13 mouse cellular contexts compared by ENCODE assay signal in genomic region chr19:20529921-20530696, GRCm38 (mm10). TPM values are rescaled to one million over a fixed set of nuclear protein-coding genes. Genes with fewer than 3 reads are reported as not detected.
DNase-seq lines count a peak whose midpoint lies in the region; ATAC-seq and TF ChIP-seq lines count a peak whose summit lies in the region.
"Had no signal": no experiment of that assay in that cellular context is flagged by ENCODE, and none has a peak within 500 bp of the region (broad histone marks: within the 10 kb centered on the region; RNA-seq: fewer than 3 reads in every experiment).

No protein-coding gene starts in this region.

- H3K79me2 ChIP-seq in liver, adult 2 months (ENCODE audit: control insufficient read depth, insufficient read depth, low read length) = no peaks in the 10 kb centered on the region

- no peak overlapping the region for H3K4me3 ChIP-seq in liver, adult 2 months (ENCODE audit: insufficient read depth, low read depth, low read length)
- no peak overlapping the region for H3K4me3 ChIP-seq in embryonic fibroblast, embryonic 13.5 days (ENCODE audit: insufficient read depth, low read length)
- H3K4me3 ChIP-seq: midbrain, embryonic 10.5 days had no signal

- TF ChIP-seq CTCF in liver, adult 2 months (IDR thresholded peaks at IDR 0.05; ENCODE audit: low read depth, low read length) = no peak
- TF ChIP-seq CTCF in embryonic fibroblast, embryonic 13.5 days (IDR thresholded peaks at IDR 0.05; ENCODE audit: borderline replicate concordance, insufficient read depth, low read length) = no peak

- no peaks in the 10 kb centered on the region for H3K36me3 ChIP-seq in liver, adult 2 months (ENCODE audit: control insufficient read depth, insufficient read depth, low read length)
- H3K36me3 ChIP-seq: midbrain, embryonic 10.5 days had no signal

- peak overlapping the region; percentile 21; the same call in 1 of the 2 replicates for H3K9ac ChIP-seq in liver, adult 2 months (ENCODE audit: low read depth, low read length)

- no peak for DNase-seq in frontal cortex, adult 2 months (ENCODE audit: extremely low spot score in 1 of 2, low spot score in 1 of 2)
- DNase-seq in liver, adult 2 months (ENCODE audit: extremely low read depth, low read depth, low spot score) = peak; percentile 98
- no peak for DNase-seq in liver
- peak; percentile 56 for DNase-seq in lung, postnatal 25 days (ENCODE audit: low spot score)
- no peak for DNase-seq in thymus, postnatal 14 days
- DNase-seq in retina, embryonic 14.5 days (ENCODE audit: low spot score) = no peak
- DNase-seq: B cell, adult 2 months; cerebellum, adult 8-10 months; retina, postnatal 1 day had no signal

- H3K27ac ChIP-seq in liver, adult 2 months (replicated peaks; ENCODE audit: insufficient read depth, low read depth, low read length) = peak overlapping the region; percentile 96
- peak overlapping the region; percentile 85 for H3K27ac ChIP-seq in embryonic fibroblast, embryonic 13.5 days (ENCODE audit: insufficient read depth, low read length)
- H3K27ac ChIP-seq: midbrain, embryonic 10.5 days had no signal

- 10% methylated on average over 1 of the region's 1 CpGs for WGBS in liver, adult 2 months

- TF ChIP-seq POLR2A in liver, adult 2 months (IDR thresholded peaks at IDR 0.05; ENCODE audit: extremely low read depth, insufficient read depth, low read length) = no peak
- TF ChIP-seq POLR2A in embryonic fibroblast, embryonic 13.5 days (IDR thresholded peaks at IDR 0.05; ENCODE audit: low read depth, low read length) = no peak

- H3K27me3 ChIP-seq in liver, adult 2 months (ENCODE audit: control insufficient read depth, insufficient read depth, low read length) = no peaks in the 10 kb centered on the region

- H3K4me1 ChIP-seq in liver, adult 2 months (ENCODE audit: control insufficient read depth, insufficient read depth, low read length) = peaks cover 19% of the 10 kb centered on the region
- peaks cover 6% of the 10 kb centered on the region; the same call in 1 of the 2 replicates for H3K4me1 ChIP-seq in embryonic fibroblast, embryonic 13.5 days (ENCODE audit: control insufficient read depth, insufficient read depth, low read length)
- H3K4me1 ChIP-seq: midbrain, embryonic 10.5 days had no signal

- peak; percentile 66; the same call in 1 of the 2 replicates for ATAC-seq in frontal cortex, adult (ENCODE audit: low TSS enrichment)
- ATAC-seq: forebrain, embryonic 14.5 days had no signal

RNA-seq across cellular contexts. Expression of gene Aldh1a1, which starts 37.6 kb away (rescaled TPM):
- 47.6 and 58.4 TPM in 2 replicates for polyA plus RNA-seq in frontal cortex, adult 2 months (2012; rRNA removed)
- total RNA-seq in liver, adult 2 months (2014; rRNA removed) = 515 and 885 TPM in 2 replicates
- polyA plus RNA-seq in liver, adult 2 months (2012; rRNA removed) = 277 and 442 TPM in 2 replicates
- 0.45 and 3.0 TPM in 2 replicates for polyA plus RNA-seq in embryonic fibroblast, embryonic 13.5 days (2011; ENCODE audit: insufficient read length, low read depth, missing spikeins)

Comparison
In these comparisons a context has a peak if more than half of its experiments do, and no peak if none do; other contexts are left out.
1. DNase-seq: peak in liver, adult 2 months (single experiment) and lung, postnatal 25 days (single experiment); none in frontal cortex, adult 2 months (0 of 2), liver (single experiment), thymus, postnatal 14 days (single experiment) and retina, embryonic 14.5 days (single experiment).
2. RNA of gene Aldh1a1, which starts 37.6 kb away (polyA plus RNA-seq): 277 to 442 TPM in liver, adult 2 months and 47.6 to 58.4 TPM in frontal cortex, adult 2 months; 0.45 to 3.0 TPM in embryonic fibroblast, embryonic 13.5 days; every median in the first group is over 10 times any median in the second.